Comparison of ENCODE assay signal across 8 mouse cellular contexts in genomic region chr1:37696918-37697317, GRCm38 (mm10). TPM values are rescaled to one million over a fixed set of nuclear protein-coding genes. Genes with fewer than 3 reads are reported as not detected.
DNase-seq lines count a peak whose midpoint lies in the region; ATAC-seq and TF ChIP-seq lines count a peak whose summit lies in the region.

No protein-coding gene starts in this region.

- no peak overlapping the region for H3K9ac ChIP-seq in heart, embryonic 13.5 days
- no peak overlapping the region for H3K9ac ChIP-seq in heart, embryonic 11.5 days (ENCODE audit: low read depth, low read length)
- H3K9ac ChIP-seq in hindbrain, embryonic 11.5 days (ENCODE audit: low read depth, low read length) = no peak overlapping the region

- peaks cover 56% of the 10 kb centered on the region for H3K4me1 ChIP-seq in heart, embryonic 13.5 days
- H3K4me1 ChIP-seq in heart, embryonic 11.5 days (ENCODE audit: control insufficient read depth, insufficient read depth, low read length) = peaks cover 30% of the 10 kb centered on the region
- H3K4me1 ChIP-seq in olfactory bulb, adult 2 months (ENCODE audit: control insufficient read depth, insufficient read depth, low read length) = peaks cover 61% of the 10 kb centered on the region
- H3K4me1 ChIP-seq in hindbrain, embryonic 11.5 days (replicated peaks; ENCODE audit: control insufficient read depth, insufficient read depth, low read length) = no peaks in the 10 kb centered on the region

- no peaks in the 10 kb centered on the region for H3K27me3 ChIP-seq in heart, embryonic 13.5 days (replicated peaks)
- no peaks in the 10 kb centered on the region for H3K27me3 ChIP-seq in heart, embryonic 11.5 days (ENCODE audit: control insufficient read depth, insufficient read depth, low read length)
- H3K27me3 ChIP-seq in hindbrain, embryonic 11.5 days (ENCODE audit: control insufficient read depth, insufficient read depth, low read length) = no peaks in the 10 kb centered on the region

- 72% methylated on average over 3 of the region's 3 CpGs for WGBS in heart, embryonic 13.5 days
- WGBS in heart, embryonic 11.5 days (ENCODE audit: insufficient replicate concordance) = 84% methylated on average over 3 of the region's 3 CpGs
- WGBS in olfactory bulb, adult 2 months = 10% methylated on average over 3 of the region's 3 CpGs
- 83% methylated on average over 3 of the region's 3 CpGs for WGBS in hindbrain, embryonic 11.5 days

- ATAC-seq in heart, embryonic 13.5 days (ENCODE audit: extremely low read depth, insufficient number of reproducible peaks, low FRiP score, low TSS enrichment) = no peak
- ATAC-seq in heart, embryonic 11.5 days (replicated peaks; ENCODE audit: insufficient number of reproducible peaks, low FRiP score, low TSS enrichment) = no peak
- ATAC-seq in activated CD4-positive, CD25-positive, alpha-beta regulatory T cell, adult 4 months = no peak
- ATAC-seq in hindbrain, embryonic 11.5 days (ENCODE audit: low FRiP score) = no peak

- TF ChIP-seq POLR2A in olfactory bulb, adult 2 months (IDR thresholded peaks at IDR 0.05; ENCODE audit: insufficient read depth, low read depth, low read length) = no peak

- no peak overlapping the region for H3K4me3 ChIP-seq in heart, embryonic 13.5 days
- H3K4me3 ChIP-seq in heart, embryonic 11.5 days (ENCODE audit: low read depth, low read length) = no peak overlapping the region
- no peak overlapping the region for H3K4me3 ChIP-seq in olfactory bulb, adult 2 months (ENCODE audit: insufficient read depth, low read depth, low read length)
- H3K4me3 ChIP-seq in hindbrain, embryonic 11.5 days (ENCODE audit: low read depth, low read length) = no peak overlapping the region

- DNase-seq in NIH3T3 (ENCODE audit: low read depth) = peak; percentile 39
- peak; percentile 78 to 87 for DNase-seq in layer of hippocampus, adult 18-20 months (ENCODE audit: low spot score in 2 of 2)
- DNase-seq in hindbrain, embryonic 11.5 days (ENCODE audit: low spot score) = no peak
- DNase-seq in heart, adult 9 months (ENCODE audit: low spot score in 2 of 2) = no peak

- H3K9me3 ChIP-seq in heart, embryonic 13.5 days = no peaks in the 10 kb centered on the region
- no peaks in the 10 kb centered on the region for H3K9me3 ChIP-seq in heart, embryonic 11.5 days (replicated peaks; ENCODE audit: control insufficient read depth, low read length)
- H3K9me3 ChIP-seq in hindbrain, embryonic 11.5 days (ENCODE audit: control insufficient read depth, low read length) = no peaks in the 10 kb centered on the region

- peak overlapping the region; percentile 44 for H3K27ac ChIP-seq in heart, embryonic 13.5 days (replicated peaks)
- no peak overlapping the region for H3K27ac ChIP-seq in heart, embryonic 11.5 days (ENCODE audit: low read depth, low read length)
- peak overlapping the region; percentile 88 for H3K27ac ChIP-seq in olfactory bulb, adult 2 months (ENCODE audit: insufficient read depth, low read depth, low read length)
- H3K27ac ChIP-seq in hindbrain, embryonic 11.5 days (ENCODE audit: low read depth, low read length) = no peak overlapping the region

- no peaks in the 10 kb centered on the region for H3K36me3 ChIP-seq in heart, embryonic 13.5 days
- no peaks in the 10 kb centered on the region for H3K36me3 ChIP-seq in heart, embryonic 11.5 days (ENCODE audit: control insufficient read depth, insufficient read depth, low read length)
- H3K36me3 ChIP-seq in hindbrain, embryonic 11.5 days (ENCODE audit: control insufficient read depth, insufficient read depth, low read length) = no peaks in the 10 kb centered on the region

- TF ChIP-seq CTCF in olfactory bulb, adult 2 months (IDR thresholded peaks at IDR 0.05; ENCODE audit: insufficient read depth, low read depth, low read length) = peak; percentile 27; the same call in 1 of the 2 replicates

- no peak overlapping the region for H3K4me2 ChIP-seq in heart, embryonic 13.5 days
- no peak overlapping the region for H3K4me2 ChIP-seq in heart, embryonic 11.5 days
- H3K4me2 ChIP-seq in hindbrain, embryonic 11.5 days (replicated peaks; ENCODE audit: low read depth, low read length) = no peak overlapping the region

RNA-seq across cellular contexts. Expression of gene 2010300C02Rik, which starts 23.0 kb away (rescaled TPM):
- 3.9 and 4.6 TPM in 2 replicates for polyA plus RNA-seq in heart, embryonic 13.5 days (2015; fragmentation: Nextera tagmentation; extraction: Ambion mirVana)
- 2.8 and 3.7 TPM in 2 replicates for polyA plus RNA-seq in heart, embryonic 11.5 days (2014; fragmentation: Nextera tagmentation; extraction: Ambion mirVana)
- 100 to 1,000 TPM; 382 to 423 TPM for total RNA-seq in layer of hippocampus, adult 18-20 months (2021)
- not detected in 2 replicates for polyA plus RNA-seq in olfactory bulb, adult 2 months (2012; ENCODE audit: insufficient read depth, insufficient read length, low replicate concordance, missing spikeins)
- polyA plus RNA-seq in activated CD4-positive, CD25-positive, alpha-beta regulatory T cell, adult 4 months (2017; shearing (Covaris generic)) = under 1 TPM; 0.55 to 0.78 TPM
- polyA plus RNA-seq in hindbrain, embryonic 11.5 days (2014; fragmentation: Nextera tagmentation; extraction: Ambion mirVana) = 0.66 and 0.84 TPM in 2 replicates

Comparison
In these comparisons a context has a peak if more than half of its experiments do, and no peak if none do; other contexts are left out.
1. H3K27ac ChIP-seq: peak in heart, embryonic 13.5 days (single experiment) and olfactory bulb, adult 2 months (single experiment); none in heart, embryonic 11.5 days (single experiment) and hindbrain, embryonic 11.5 days (single experiment).
2. DNase-seq: peak in NIH3T3 (single experiment) and layer of hippocampus, adult 18-20 months (2 of 2); none in hindbrain, embryonic 11.5 days (single experiment) and heart, adult 9 months (0 of 2).
3. RNA of gene 2010300C02Rik, which starts 23.0 kb away (polyA plus RNA-seq): not detected in olfactory bulb, adult 2 months; 3.9 to 4.6 TPM in heart, embryonic 13.5 days, 2.8 to 3.7 TPM in heart, embryonic 11.5 days, 0.55 to 0.78 TPM in activated CD4-positive, CD25-positive, alpha-beta regulatory T cell, adult 4 months and 0.66 to 0.84 TPM in hindbrain, embryonic 11.5 days; every median in the first group is over 10 times any median in the second.